ENCODE assay signal across 8 mouse cellular contexts in the genomic region with DNA sequence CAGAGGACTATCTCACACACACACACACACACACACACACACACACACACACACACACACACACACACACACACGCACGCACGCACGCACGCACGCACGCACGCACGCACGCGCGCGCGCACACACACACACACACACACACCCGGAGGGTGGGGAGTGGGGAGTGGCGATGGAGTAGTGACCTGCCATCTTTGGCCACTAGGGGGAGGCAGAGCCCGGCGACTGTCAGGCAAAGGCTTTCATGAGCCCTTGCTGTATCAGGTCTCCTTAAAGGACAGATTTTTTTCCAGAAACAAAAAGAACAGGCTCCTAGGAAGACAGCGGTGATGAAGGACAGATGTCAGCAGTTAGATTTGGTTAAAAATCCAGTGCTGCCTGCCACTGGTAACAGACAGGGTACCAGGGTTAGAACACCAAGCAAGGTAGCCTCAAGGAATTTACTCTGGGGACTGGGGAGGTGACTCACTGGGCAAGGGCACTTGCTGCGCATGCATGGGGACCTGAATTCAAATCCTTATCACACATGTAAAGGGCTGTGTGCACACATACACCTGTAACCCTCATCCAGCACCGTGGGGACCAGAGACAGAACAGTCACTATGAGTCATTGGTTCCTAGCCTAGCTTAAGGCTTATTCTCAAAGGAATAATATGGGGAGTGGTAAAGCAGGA. TPM values are rescaled to one million over a fixed set of nuclear protein-coding genes. Genes with fewer than 3 reads are reported as not detected.
A peak's percentile ranks its signal among the peaks of the same experiment; 100 is the strongest.
DNase-seq lines count a peak whose midpoint lies in the region; ATAC-seq and TF ChIP-seq lines count a peak whose summit lies in the region.

No protein-coding gene starts in this region.

- H3K36me3 ChIP-seq in embryonic facial prominence, embryonic 13.5 days, result no peaks in the 10 kb centered on the region
- no peaks in the 10 kb centered on the region for H3K36me3 ChIP-seq in heart, embryonic 12.5 days
- no peaks in the 10 kb centered on the region for H3K36me3 ChIP-seq in liver, embryonic 14.5 days (replicated peaks; ENCODE audit: control insufficient read depth, insufficient read depth, low read depth)
- H3K36me3 ChIP-seq in neural tube, embryonic 12.5 days, result no peaks in the 10 kb centered on the region
- H3K36me3 ChIP-seq in testis, adult 2 months (ENCODE audit: control insufficient read depth, insufficient read depth, low read length), result no peaks in the 10 kb centered on the region

- no peaks in the 10 kb centered on the region for H3K27me3 ChIP-seq in embryonic facial prominence, embryonic 13.5 days
- H3K27me3 ChIP-seq in heart, embryonic 12.5 days (replicated peaks), result no peaks in the 10 kb centered on the region
- H3K27me3 ChIP-seq in liver, embryonic 14.5 days (ENCODE audit: control insufficient read depth, insufficient read depth, low read length), result no peaks in the 10 kb centered on the region
- no peaks in the 10 kb centered on the region for H3K27me3 ChIP-seq in neural tube, embryonic 12.5 days (replicated peaks)
- H3K27me3 ChIP-seq in testis, adult 2 months (ENCODE audit: control insufficient read depth, insufficient read depth, low read length), result no peaks in the 10 kb centered on the region

- H3K27ac ChIP-seq in embryonic facial prominence, embryonic 13.5 days, result no peak overlapping the region
- no peak overlapping the region for H3K27ac ChIP-seq in heart, embryonic 12.5 days (ENCODE audit: poor library complexity, severe bottlenecking)
- H3K27ac ChIP-seq in liver, embryonic 14.5 days, result no peak overlapping the region
- H3K27ac ChIP-seq in neural tube, embryonic 12.5 days, result no peak overlapping the region
- no peak overlapping the region for H3K27ac ChIP-seq in testis, adult 2 months (ENCODE audit: control insufficient read depth, insufficient read depth, low read depth, low read length)

- TF ChIP-seq CTCF in liver, embryonic 14.5 days (IDR thresholded peaks at IDR 0.05; ENCODE audit: low read depth), result peak; percentile 93
- TF ChIP-seq CTCF in testis, adult 2 months (IDR thresholded peaks at IDR 0.05; ENCODE audit: control insufficient read depth, insufficient read depth, insufficient replicate concordance, low read depth, low read length), result peak; percentile 92

- ATAC-seq in embryonic facial prominence, embryonic 13.5 days (ENCODE audit: insufficient number of reproducible peaks, insufficient read depth, low FRiP score, low TSS enrichment, low read depth), result no peak
- ATAC-seq in heart, embryonic 12.5 days (ENCODE audit: insufficient number of reproducible peaks, low FRiP score), result peak; percentile 61; the same call in 1 of the 2 replicates
- peak; percentile 45; the same call in 1 of the 2 replicates for ATAC-seq in liver, embryonic 14.5 days (ENCODE audit: insufficient read depth)
- ATAC-seq in neural tube, embryonic 12.5 days (ENCODE audit: low FRiP score, low read depth), result peak; percentile 72

- TF ChIP-seq POLR2A in testis, adult 2 months (IDR thresholded peaks at IDR 0.05; ENCODE audit: control insufficient read depth, low read depth, low read length), result no peak

- peak; percentile 93 for DNase-seq in 3T3-L1 (ENCODE audit: low read depth, low spot score)
- DNase-seq in adrenal gland, postnatal 4 days (ENCODE audit: low spot score in 2 of 2), result peak; percentile 57 to 72
- DNase-seq in kidney, postnatal 25 days, result peak; percentile 56 to 68
- peak in 2 of 3 experiments; percentile 22 to 33 for DNase-seq in liver, embryonic 14.5 days (ENCODE audit: low read depth in 3 of 3, low spot score in 3 of 3)

- H3K4me2 ChIP-seq in embryonic facial prominence, embryonic 13.5 days, result peak overlapping the region; percentile 26; the same call in 1 of the 2 replicates
- H3K4me2 ChIP-seq in heart, embryonic 12.5 days, result peak overlapping the region; percentile 48
- H3K4me2 ChIP-seq in liver, embryonic 14.5 days (ENCODE audit: low read depth), result no peak overlapping the region
- H3K4me2 ChIP-seq in neural tube, embryonic 12.5 days (replicated peaks), result peak overlapping the region; percentile 34; the same call in 1 of the 2 replicates

- no peaks in the 10 kb centered on the region for H3K4me1 ChIP-seq in embryonic facial prominence, embryonic 13.5 days
- H3K4me1 ChIP-seq in heart, embryonic 12.5 days (replicated peaks), result no peaks in the 10 kb centered on the region
- no peaks in the 10 kb centered on the region for H3K4me1 ChIP-seq in liver, embryonic 14.5 days (replicated peaks; ENCODE audit: control insufficient read depth in 2 of 2, insufficient read depth in 2 of 2, low read length in 1 of 2)
- no peaks in the 10 kb centered on the region for H3K4me1 ChIP-seq in neural tube, embryonic 12.5 days
- H3K4me1 ChIP-seq in testis, adult 2 months (ENCODE audit: control insufficient read depth, insufficient read depth, low read length), result no peaks in the 10 kb centered on the region

- no peak overlapping the region for H3K9ac ChIP-seq in embryonic facial prominence, embryonic 13.5 days
- no peak overlapping the region for H3K9ac ChIP-seq in heart, embryonic 12.5 days
- H3K9ac ChIP-seq in liver, embryonic 14.5 days (replicated peaks), result no peak overlapping the region
- no peak overlapping the region for H3K9ac ChIP-seq in neural tube, embryonic 12.5 days

- H3K4me3 ChIP-seq in embryonic facial prominence, embryonic 13.5 days, result no peak overlapping the region
- no peak overlapping the region for H3K4me3 ChIP-seq in heart, embryonic 12.5 days
- H3K4me3 ChIP-seq in liver, embryonic 14.5 days (ENCODE audit: insufficient read depth in 1 of 2, low read depth in 2 of 2, low read length in 2 of 2), result no peak overlapping the region
- no peak overlapping the region for H3K4me3 ChIP-seq in neural tube, embryonic 12.5 days
- no peak overlapping the region for H3K4me3 ChIP-seq in testis, adult 2 months (ENCODE audit: control insufficient read depth, low read depth, low read length)

- TF ChIP-seq EP300 in liver, embryonic 14.5 days (IDR thresholded peaks at IDR 0.05; ENCODE audit: low read depth), result no peak

- H3K9me3 ChIP-seq in embryonic facial prominence, embryonic 13.5 days, result no peaks in the 10 kb centered on the region
- peaks cover 3% of the 10 kb centered on the region; the same call in 1 of the 2 replicates for H3K9me3 ChIP-seq in heart, embryonic 12.5 days (replicated peaks)
- no peaks in the 10 kb centered on the region for H3K9me3 ChIP-seq in liver, embryonic 14.5 days (ENCODE audit: control insufficient read depth, low read length)
- no peaks in the 10 kb centered on the region for H3K9me3 ChIP-seq in neural tube, embryonic 12.5 days

- 33% methylated on average over 7 of the region's 21 CpGs for WGBS in embryonic facial prominence, embryonic 13.5 days
- WGBS in heart, embryonic 12.5 days, result 32% methylated on average over 20 of the region's 21 CpGs
- 32% methylated on average over 17 of the region's 21 CpGs for WGBS in liver, embryonic 14.5 days (ENCODE audit: insufficient replicate concordance)
- 26% methylated on average over 16 of the region's 21 CpGs for WGBS in neural tube, embryonic 12.5 days

RNA-seq across cellular contexts. Expression of a gene that starts 6.6 kb away (rescaled TPM):
- total RNA-seq in adrenal gland, postnatal 4 days (2021), result 1 to 10 TPM; 2.6 to 4.4 TPM
- polyA plus RNA-seq in embryonic facial prominence, embryonic 13.5 days (2015; fragmentation: Nextera tagmentation; extraction: Ambion mirVana), result 6.0 and 8.0 TPM in 2 replicates
- polyA plus RNA-seq in heart, embryonic 12.5 days (2016; fragmentation: Nextera tagmentation; extraction: Ambion mirVana), result 9.4 and 10.8 TPM in 2 replicates
- 0.03 and 0.09 TPM in 2 replicates for polyA plus RNA-seq in liver, embryonic 14.5 days (2012; rRNA removed)
- polyA plus RNA-seq in liver, embryonic 14.5 days (2014; fragmentation: Nextera tagmentation; extraction: Ambion mirVana), result 0.05 and 0.08 TPM in 2 replicates
- polyA plus RNA-seq in neural tube, embryonic 12.5 days (2016; fragmentation: Nextera tagmentation; extraction: Ambion mirVana), result 9.6 and 14.1 TPM in 2 replicates
- 38.0 and 38.2 TPM in 2 replicates for polyA plus RNA-seq in testis, adult 2 months (2012; rRNA removed)

RNA-seq across cellular contexts. Expression of a gene that starts 27.7 kb away (rescaled TPM):
- total RNA-seq in adrenal gland, postnatal 4 days (2021), result under 1 TPM; 0.11 to 0.25 TPM
- 0.04 and 0.18 TPM in 2 replicates for polyA plus RNA-seq in embryonic facial prominence, embryonic 13.5 days (2015; fragmentation: Nextera tagmentation; extraction: Ambion mirVana)
- polyA plus RNA-seq in heart, embryonic 12.5 days (2016; fragmentation: Nextera tagmentation; extraction: Ambion mirVana), result 0.24 and 0.33 TPM in 2 replicates
- polyA plus RNA-seq in liver, embryonic 14.5 days (2012; rRNA removed), result not detected in 2 replicates
- not detected in 2 replicates for polyA plus RNA-seq in liver, embryonic 14.5 days (2014; fragmentation: Nextera tagmentation; extraction: Ambion mirVana)
- polyA plus RNA-seq in neural tube, embryonic 12.5 days (2016; fragmentation: Nextera tagmentation; extraction: Ambion mirVana), result 0.26 and 0.34 TPM in 2 replicates
- polyA plus RNA-seq in testis, adult 2 months (2012; rRNA removed), result 139 and 155 TPM in 2 replicates

RNA-seq across cellular contexts. Expression of a gene that starts 51.1 kb away (rescaled TPM):
- 10 to 100 TPM; 23.9 to 26.4 TPM for total RNA-seq in adrenal gland, postnatal 4 days (2021)
- 3.1 and 3.6 TPM in 2 replicates for polyA plus RNA-seq in embryonic facial prominence, embryonic 13.5 days (2015; fragmentation: Nextera tagmentation; extraction: Ambion mirVana)
- 0.18 and 0.32 TPM in 2 replicates for polyA plus RNA-seq in heart, embryonic 12.5 days (2016; fragmentation: Nextera tagmentation; extraction: Ambion mirVana)
- 6.0 and 6.7 TPM in 2 replicates for polyA plus RNA-seq in liver, embryonic 14.5 days (2012; rRNA removed)
- polyA plus RNA-seq in liver, embryonic 14.5 days (2014; fragmentation: Nextera tagmentation; extraction: Ambion mirVana), result 15.5 and 16.9 TPM in 2 replicates
- 14.2 and 16.4 TPM in 2 replicates for polyA plus RNA-seq in neural tube, embryonic 12.5 days (2016; fragmentation: Nextera tagmentation; extraction: Ambion mirVana)
- 19.6 and 25.6 TPM in 2 replicates for polyA plus RNA-seq in testis, adult 2 months (2012; rRNA removed)

Comparison
In these comparisons a context has a peak if more than half of its experiments do, and no peak if none do; other contexts are left out.
1. DNase-seq: peak in every context shown above with its lines; median percentile 93 in 3T3-L1; 64 in adrenal gland, postnatal 4 days; 62 in kidney, postnatal 25 days; 28 in liver, embryonic 14.5 days.
2. RNA of a gene that starts 27.7 kb away (polyA plus RNA-seq): 139 to 155 TPM in testis, adult 2 months; 0.26 to 0.34 TPM in neural tube, embryonic 12.5 days, 0.24 to 0.33 TPM in heart, embryonic 12.5 days, 0.04 to 0.18 TPM in embryonic facial prominence, embryonic 13.5 days and not detected in liver, embryonic 14.5 days; every median in the first group is over 100 times any median in the second.